Mouse (Mus musculus): ENCODE results near the gene Zfp111. TPM values are rescaled to one million over a fixed set of nuclear protein-coding genes. Genes with fewer than 3 reads are reported as not detected.

Gene Zfp111
- polyA plus RNA-seq, 1 experiment from 2014 or later, result 4.5 TPM

- Histone ChIP-seq H3K4me1 (ENCODE audit: control insufficient read depth, insufficient read depth, low read length) (0 out of 2 replicates have a peak, but pooled peaks cover 2% of the 10 kb centered on the region), H3K9me3 (ENCODE audit: control insufficient read depth, low read length) (no peaks in the 10 kb centered on the region), H3K27ac (ENCODE audit: low read depth, low read length) (no peak within 1 kb of the TSS), H3K4me3 (ENCODE audit: low read depth, low read length) (peak within 1 kb of the TSS; percentile 39), H3K9ac (replicated peaks; ENCODE audit: low read depth, low read length) (peak within 1 kb of the TSS; percentile 12; the same call in 1 of the 2 replicates), H3K36me3 (ENCODE audit: control insufficient read depth, insufficient read depth, low read length) (no peaks in the 10 kb centered on the region), H3K27me3 (ENCODE audit: control insufficient read depth, insufficient read depth, low read length) (no peaks in the 10 kb centered on the region), H3K4me2 (ENCODE audit: low read depth, low read length) (peak within 1 kb of the TSS; percentile 43)
- 13% methylated on average over 23 of the region's 23 CpGs for WGBS
- ATAC-seq (ENCODE audit: low read depth), result peak; percentile 93
These were observed 36.5 kb downstream of the Zfp111 start, which contains the start of gene Zfp114 for GRCm38 (mm10) chr7:24174618-24175336. Gene Zfp114 (plus strand): TSS chr7:24175060.

- no peak for ATAC-seq (ENCODE audit: low read depth)
- Histone ChIP-seq H3K9ac (replicated peaks; ENCODE audit: low read depth, low read length) (no peak overlapping the region), H3K9me3 (ENCODE audit: control insufficient read depth, low read length) (no peaks in the 10 kb centered on the region), H3K27me3 (ENCODE audit: control insufficient read depth, insufficient read depth, low read length) (no peaks in the 10 kb centered on the region), H3K36me3 (ENCODE audit: control insufficient read depth, insufficient read depth, low read length) (no peaks in the 10 kb centered on the region), H3K27ac (ENCODE audit: low read depth, low read length) (no peak overlapping the region), H3K4me1 (ENCODE audit: control insufficient read depth, insufficient read depth, low read length) (0 out of 2 replicates have a peak, but pooled peaks cover 2% of the 10 kb centered on the region), H3K4me2 (ENCODE audit: low read depth, low read length) (no peak overlapping the region), H3K4me3 (ENCODE audit: low read depth, low read length) (no peak overlapping the region)
- WGBS, result 62% methylated on average over 4 of the region's 4 CpGs
These were observed 39.1 kb downstream of the Zfp111 start for GRCm38 (mm10) chr7:24172191-24172590.

- Histone ChIP-seq H3K36me3 (ENCODE audit: control insufficient read depth, insufficient read depth, low read length) (no peaks in the 10 kb centered on the region), H3K4me1 (ENCODE audit: control insufficient read depth, insufficient read depth, low read length) (no peaks in the 10 kb centered on the region), H3K27me3 (ENCODE audit: control insufficient read depth, insufficient read depth, low read length) (no peaks in the 10 kb centered on the region), H3K27ac (ENCODE audit: low read depth, low read length) (no peak overlapping the region), H3K9me3 (ENCODE audit: control insufficient read depth, low read length) (no peaks in the 10 kb centered on the region), H3K4me3 (ENCODE audit: low read depth, low read length) (no peak overlapping the region), H3K4me2 (ENCODE audit: low read depth, low read length) (no peak overlapping the region), H3K9ac (replicated peaks; ENCODE audit: low read depth, low read length) (no peak overlapping the region)
- 6% methylated on average over 1 of the region's 1 CpGs for WGBS
- ATAC-seq (ENCODE audit: low read depth), result no peak
These were observed 58.0 kb downstream of the Zfp111 start for GRCm38 (mm10) chr7:24153272-24153671.

Other genes starting within 250 kb of the Zfp111 start
- not detected in 2 replicates for gene Vmn1r181, start 236.8 kb downstream of the Zfp111 start, polyA plus RNA-seq (2014; fragmentation: Nextera tagmentation; extraction: Ambion mirVana)
- not detected in 2 replicates for gene V1rd19, start 209.8 kb downstream of the Zfp111 start, polyA plus RNA-seq (2014; fragmentation: Nextera tagmentation; extraction: Ambion mirVana)
- 0.01 TPM in 1 of 2 replicates, not detected in the other for gene Vmn1r183, start 158.2 kb downstream of the Zfp111 start, polyA plus RNA-seq (2014; fragmentation: Nextera tagmentation; extraction: Ambion mirVana)
- 38.6 and 41.8 TPM in 2 replicates for gene Zfp180, start 129.5 kb downstream of the Zfp111 start, polyA plus RNA-seq (2014; fragmentation: Nextera tagmentation; extraction: Ambion mirVana)
- gene Zfp112, start 99.1 kb downstream of the Zfp111 start, polyA plus RNA-seq (2014; fragmentation: Nextera tagmentation; extraction: Ambion mirVana), result 11.2 and 11.7 TPM in 2 replicates
- gene Zfp235, start 77.3 kb downstream of the Zfp111 start, polyA plus RNA-seq (2014; fragmentation: Nextera tagmentation; extraction: Ambion mirVana), result 27.8 and 32.4 TPM in 2 replicates
- 3.8 and 4.0 TPM in 2 replicates for gene Zfp114, start 36.4 kb downstream of the Zfp111 start, polyA plus RNA-seq (2014; fragmentation: Nextera tagmentation; extraction: Ambion mirVana)
- gene Zfp109, start 26.1 kb upstream of the Zfp111 start, polyA plus RNA-seq (2014; fragmentation: Nextera tagmentation; extraction: Ambion mirVana), result 3.8 and 4.5 TPM in 2 replicates
- 7.0 and 7.2 TPM in 2 replicates for gene Zfp108, start 43.4 kb upstream of the Zfp111 start, polyA plus RNA-seq (2014; fragmentation: Nextera tagmentation; extraction: Ambion mirVana)
- gene Zfp93, start 59.0 kb upstream of the Zfp111 start, polyA plus RNA-seq (2014; fragmentation: Nextera tagmentation; extraction: Ambion mirVana), result 6.4 and 8.9 TPM in 2 replicates
- gene Zfp61, start 89.8 kb upstream of the Zfp111 start, polyA plus RNA-seq (2014; fragmentation: Nextera tagmentation; extraction: Ambion mirVana), result 37.3 and 39.6 TPM in 2 replicates
- 19.2 and 24.2 TPM in 2 replicates for gene Zfp94, start 105.2 kb upstream of the Zfp111 start, polyA plus RNA-seq (2014; fragmentation: Nextera tagmentation; extraction: Ambion mirVana)
- 0.32 and 0.99 TPM in 2 replicates for gene Tescl, start 122.5 kb upstream of the Zfp111 start, polyA plus RNA-seq (2014; fragmentation: Nextera tagmentation; extraction: Ambion mirVana)
- not detected in 2 replicates for gene Lypd5, start 137.8 kb upstream of the Zfp111 start, polyA plus RNA-seq (2014; fragmentation: Nextera tagmentation; extraction: Ambion mirVana)
- 2.0 and 2.1 TPM in 2 replicates for gene Kcnn4, start 158.8 kb upstream of the Zfp111 start, polyA plus RNA-seq (2014; fragmentation: Nextera tagmentation; extraction: Ambion mirVana)
- gene Smg9, start 188.2 kb upstream of the Zfp111 start, polyA plus RNA-seq (2014; fragmentation: Nextera tagmentation; extraction: Ambion mirVana), result 32.9 and 34.9 TPM in 2 replicates
- gene Irgc1, start 240.9 kb upstream of the Zfp111 start, polyA plus RNA-seq (2014; fragmentation: Nextera tagmentation; extraction: Ambion mirVana), result not detected in 2 replicates

All from neural tube, embryonic 14.5 days (tissue).